Mouse (Mus musculus) liver, embryonic 12.5 days (tissue): ENCODE results near the gene Nol4l. TPM values are rescaled to one million over a fixed set of nuclear protein-coding genes. Genes with fewer than 3 reads are reported as not detected.
"Not testable (repeated sequence)": the region's sequence is repeated elsewhere in the genome, so short reads cannot be mapped to it uniquely, and the experiment has no call there.

ENCODE experiments used
- ATAC-seq: fragments of 200-750 bp; cut with Nextera tagmentation; 2 replicates; pipeline ENCODE4 v1.8.0; 2017; ENCODE audit warnings: moderate number of reproducible peaks, mild to moderate bottlenecking, moderate library complexity
- H3K27ac ChIP-seq: fragments of 300-500 bp; sonication (generic); 2 replicates; pipeline ENCODE4 v1.5.1; 2016; ENCODE audit warnings: mild to moderate bottlenecking
- H3K27me3 ChIP-seq: fragments of 300-500 bp; sonication (generic); replicated peaks from 2 replicates; pipeline ENCODE4 v1.6.1; 2016; ENCODE audit warnings: mild to moderate bottlenecking, moderate library complexity
- H3K36me3 ChIP-seq: fragments of 300-500 bp; sonication (generic); 2 replicates; pipeline ENCODE4 v1.6.1; 2016; ENCODE audit warnings: mild to moderate bottlenecking, moderate library complexity
- H3K4me1 ChIP-seq: fragments of 300-500 bp; sonication (generic); 2 replicates; pipeline ENCODE4 v1.6.1; 2016
- H3K4me2 ChIP-seq: fragments of 300-500 bp; sonication (generic); 2 replicates; pipeline ENCODE4 v1.6.1; 2016; ENCODE audit warnings: mild to moderate bottlenecking, moderate library complexity
- H3K4me3 ChIP-seq: fragments of 300-500 bp; sonication (generic); 2 replicates; pipeline ENCODE4 v1.5.1; 2016; ENCODE audit warnings: mild to moderate bottlenecking, moderate library complexity
- H3K9ac ChIP-seq: fragments of 300-500 bp; sonication (generic); 2 replicates; pipeline ENCODE4 v1.6.1; 2016; ENCODE audit warnings: mild to moderate bottlenecking, moderate library complexity
- H3K9me3 ChIP-seq: fragments of 300-500 bp; sonication (generic); replicated peaks from 2 replicates; pipeline ENCODE4 v1.6.1; 2016; ENCODE audit warnings: mild to moderate bottlenecking, moderate library complexity
- WGBS: fragments of 180-500 bp; shearing (Covaris S2); methylation state at CpG from one replicate; pipeline ENCODE4 v1.1.7; 2016; ENCODE audit not compliant: insufficient replicate concordance; 5-methylcytosine and 5-hydroxymethylcytosine counted together
- polyA plus RNA-seq: library from polyadenylated mRNA; unstranded; fragments of >200 nt; fragmentation: Nextera tagmentation; extraction: Ambion mirVana; gene quantifications from 2 replicates; pipeline ENCODE4 v1.2.1, GENCODE M21; 2016

The Nol4l gene
- polyA plus RNA-seq, 1 experiment from 2014 or later, result 9.3 TPM

GRCm38 (mm10) chr2:153509211-153510029 is 20.4 kb downstream of the Nol4l start:
- Histone ChIP-seq H3K4me3 (no peak overlapping the region), H3K27me3 (no peaks in the 10 kb centered on the region), H3K4me1 (peaks cover 88% of the 10 kb centered on the region), H3K9me3 (no peaks in the 10 kb centered on the region), H3K27ac (peak overlapping the region; percentile 46), H3K9ac (peak overlapping the region; percentile 42), H3K4me2 (peak overlapping the region; percentile 33), H3K36me3 (no peaks in the 10 kb centered on the region)
- WGBS, result 42% methylated on average over 18 of the region's 18 CpGs
- ATAC-seq, result 0 out of 2 replicates have a peak, but pooled peaks have one; percentile 46

- H3K4me3 ChIP-seq, result no peak overlapping the region
- no peaks in the 10 kb centered on the region for H3K9me3 ChIP-seq
- H3K36me3 ChIP-seq, result no peaks in the 10 kb centered on the region
- H3K27ac ChIP-seq, result no peak overlapping the region
- no peak for ATAC-seq
- H3K27me3 ChIP-seq, result no peaks in the 10 kb centered on the region
- no peak overlapping the region for H3K9ac ChIP-seq
- H3K4me1 ChIP-seq, result peaks cover 91% of the 10 kb centered on the region
- H3K4me2 ChIP-seq, result no peak overlapping the region
- WGBS, result 70% methylated on average over 3 of the region's 3 CpGs
Measured at GRCm38 (mm10) chr2:153508405-153508804, 21.4 kb downstream of the Nol4l start.

GRCm38 (mm10) chr2:153507969-153508368 is 21.8 kb downstream of the Nol4l start:
- WGBS, result 93% methylated on average over 2 of the region's 2 CpGs
- Histone ChIP-seq H3K4me2 (no peak overlapping the region), H3K4me1 (peaks cover 87% of the 10 kb centered on the region), H3K27ac (no peak overlapping the region), H3K36me3 (no peaks in the 10 kb centered on the region), H3K9me3 (no peaks in the 10 kb centered on the region), H3K4me3 (no peak overlapping the region), H3K27me3 (no peaks in the 10 kb centered on the region), H3K9ac (no peak overlapping the region)
- ATAC-seq, result no peak

GRCm38 (mm10) chr2:153506385-153506784 is 23.4 kb downstream of the Nol4l start:
- H3K27ac ChIP-seq, result no peak overlapping the region
- no peak overlapping the region for H3K4me3 ChIP-seq
- H3K9ac ChIP-seq, result no peak overlapping the region
- 71% methylated on average over 5 of the region's 5 CpGs for WGBS
- no peak overlapping the region for H3K4me2 ChIP-seq
- H3K4me1 ChIP-seq, result peaks cover 71% of the 10 kb centered on the region
- H3K27me3 ChIP-seq, result no peaks in the 10 kb centered on the region
- ATAC-seq, result no peak
- H3K9me3 ChIP-seq, result no peaks in the 10 kb centered on the region
- peaks cover 10% of the 10 kb centered on the region; the same call in 1 of the 2 replicates for H3K36me3 ChIP-seq

- no peak for ATAC-seq
Measured at GRCm38 (mm10) chr2:153499154-153499553, 30.6 kb downstream of the Nol4l start.

GRCm38 (mm10) chr2:153496898-153497297 is 32.9 kb downstream of the Nol4l start:
- no peak overlapping the region for H3K4me3 ChIP-seq
- H3K4me2 ChIP-seq, result no peak overlapping the region
- H3K36me3 ChIP-seq, result peaks cover 5% of the 10 kb centered on the region; the same call in 1 of the 2 replicates
- WGBS, result 81% methylated on average over 13 of the region's 13 CpGs
- H3K27ac ChIP-seq, result peak overlapping the region; percentile 100
- H3K9me3 ChIP-seq, result no peaks in the 10 kb centered on the region
- H3K27me3 ChIP-seq, result no peaks in the 10 kb centered on the region
- peak overlapping the region; percentile 75 for H3K9ac ChIP-seq
- ATAC-seq, result no peak
- peaks cover 89% of the 10 kb centered on the region for H3K4me1 ChIP-seq

More at GRCm38 (mm10) chr2:153499154-153499553, 30.6 kb downstream of the Nol4l start:
- H3K4me1 ChIP-seq, result peaks cover 73% of the 10 kb centered on the region
- H3K4me2 ChIP-seq, result no peak overlapping the region
- peak overlapping the region; percentile 100; the same call in 1 of the 2 replicates for H3K27ac ChIP-seq
- no peaks in the 10 kb centered on the region for H3K9me3 ChIP-seq
- 51% methylated on average over 4 of the region's 4 CpGs for WGBS
- H3K36me3 ChIP-seq, result peaks cover 10% of the 10 kb centered on the region; the same call in 1 of the 2 replicates
- H3K4me3 ChIP-seq, result no peak overlapping the region
- peak overlapping the region; percentile 10; the same call in 1 of the 2 replicates for H3K9ac ChIP-seq
- H3K27me3 ChIP-seq, result no peaks in the 10 kb centered on the region

GRCm38 (mm10) chr2:153496301-153496700 is 33.5 kb downstream of the Nol4l start:
- peak overlapping the region; percentile 98 for H3K4me2 ChIP-seq
- H3K9ac ChIP-seq, result peak overlapping the region; percentile 75
- H3K27ac ChIP-seq, result peak overlapping the region; percentile 100
- H3K4me3 ChIP-seq, result peak overlapping the region; percentile 24
- peaks cover 95% of the 10 kb centered on the region for H3K4me1 ChIP-seq
- ATAC-seq, result no peak
- WGBS, result 44% methylated on average over 6 of the region's 6 CpGs
- no peaks in the 10 kb centered on the region for H3K27me3 ChIP-seq
- no peaks in the 10 kb centered on the region for H3K9me3 ChIP-seq
- H3K36me3 ChIP-seq, result no peaks in the 10 kb centered on the region

GRCm38 (mm10) chr2:153495818-153496217 is 34.0 kb downstream of the Nol4l start:
- 16% methylated on average over 4 of the region's 4 CpGs for WGBS

GRCm38 (mm10) chr2:153495391-153495790 is 34.4 kb downstream of the Nol4l start:
- peaks cover 97% of the 10 kb centered on the region for H3K4me1 ChIP-seq
- not testable (repeated sequence) for H3K27me3 ChIP-seq, H3K9me3 ChIP-seq, H3K36me3 ChIP-seq
- H3K4me3 ChIP-seq, result peak overlapping the region; percentile 24; the same call in 1 of the 2 replicates
- peak overlapping the region; percentile 95 for H3K9ac ChIP-seq
- WGBS, result 17% methylated on average over 4 of the region's 4 CpGs
- H3K4me2 ChIP-seq, result peak overlapping the region; percentile 98
- peak; percentile 73 for ATAC-seq
- H3K27ac ChIP-seq, result peak overlapping the region; percentile 100

More at GRCm38 (mm10) chr2:153495818-153496217, 34.0 kb downstream of the Nol4l start:
- no peaks in the 10 kb centered on the region for H3K27me3 ChIP-seq
- H3K27ac ChIP-seq, result peak overlapping the region; percentile 100
- no peaks in the 10 kb centered on the region for H3K36me3 ChIP-seq
- peak; percentile 84 for ATAC-seq
- H3K9me3 ChIP-seq, result no peaks in the 10 kb centered on the region
- H3K4me2 ChIP-seq, result peak overlapping the region; percentile 98
- peaks cover 97% of the 10 kb centered on the region for H3K4me1 ChIP-seq
- H3K9ac ChIP-seq, result peak overlapping the region; percentile 75
- H3K4me3 ChIP-seq, result peak overlapping the region; percentile 24

- Histone ChIP-seq H3K4me2 (peak overlapping the region; percentile 98), H3K36me3 (no peaks in the 10 kb centered on the region), H3K4me1 (peaks cover 97% of the 10 kb centered on the region), H3K9ac (peak overlapping the region; percentile 95), H3K27me3 (no peaks in the 10 kb centered on the region), H3K27ac (peak overlapping the region; percentile 100), H3K4me3 (peak overlapping the region; percentile 75), H3K9me3 (no peaks in the 10 kb centered on the region)
- 3% methylated on average over 9 of the region's 9 CpGs for WGBS
- peak; percentile 33 for ATAC-seq
Measured at GRCm38 (mm10) chr2:153494293-153494811, 35.4 kb downstream of the Nol4l start.

- Histone ChIP-seq H3K4me1 (peaks cover 96% of the 10 kb centered on the region), H3K36me3 (no peaks in the 10 kb centered on the region), H3K9ac (peak overlapping the region; percentile 95), H3K27me3 (no peaks in the 10 kb centered on the region), H3K27ac (peak overlapping the region; percentile 100), H3K9me3 (no peaks in the 10 kb centered on the region), H3K4me2 (peak overlapping the region; percentile 98), H3K4me3 (peak overlapping the region; percentile 75)
- under 1% methylated on average over 6 of the region's 6 CpGs for WGBS
- peak; percentile 68 for ATAC-seq
Measured at GRCm38 (mm10) chr2:153493781-153494292, 35.9 kb downstream of the Nol4l start.

GRCm38 (mm10) chr2:153493393-153493731 is 36.4 kb downstream of the Nol4l start:
- Histone ChIP-seq H3K4me1 (peaks cover 96% of the 10 kb centered on the region), H3K27ac (peak overlapping the region; percentile 100), H3K27me3 (no peaks in the 10 kb centered on the region), H3K4me3 (peak overlapping the region; percentile 75), H3K36me3 (no peaks in the 10 kb centered on the region), H3K4me2 (peak overlapping the region; percentile 98), H3K9me3 (no peaks in the 10 kb centered on the region), H3K9ac (peak overlapping the region; percentile 95)
- ATAC-seq, result no peak
- 19% methylated on average over 2 of the region's 2 CpGs for WGBS
